Mouse (Mus musculus) megakaryocyte-erythroid progenitor cell, adult 5-6 weeks (primary cell): ENCODE data around the gene Eda2r. TPM values are rescaled to one million over a fixed set of nuclear protein-coding genes. Genes with fewer than 3 reads are reported as not detected.

Source experiments
- ATAC-seq: replicated peaks from 2 replicates; pipeline ENCODE4 v1.8.0; 2016; ENCODE audit warnings: mild to moderate bottlenecking, inconsistent platforms; ENCODE audit not compliant: severe bottlenecking, poor library complexity, low FRiP score, low TSS enrichment
- total RNA-seq, 2 experiments: library from RNA; stranded (forward) in 1 of 2; stranded (reverse) in 1 of 2; fragments of 200-1000, 215-1000 nt in 1 of 2; fragments of >200 nt in 1 of 2; fragmentation: Nextera tagmentation in 1 of 2; gene quantifications; 2 replicates each; pipeline ENCODE4 v1.2.3; 2014 to 2017

Eda2r gene
- total RNA-seq (2014; fragmentation: Nextera tagmentation) (0.26 and 1.4 TPM in 2 replicates), total RNA-seq (2017) (0.56 and 2.7 TPM in 2 replicates)

GRCm38 (mm10) chrX:97377065-97377421 is at the start of gene Eda2r:
Gene Eda2r (minus strand): TSS chrX:97377216.
- ATAC-seq: peak; percentile 100

DNA sequence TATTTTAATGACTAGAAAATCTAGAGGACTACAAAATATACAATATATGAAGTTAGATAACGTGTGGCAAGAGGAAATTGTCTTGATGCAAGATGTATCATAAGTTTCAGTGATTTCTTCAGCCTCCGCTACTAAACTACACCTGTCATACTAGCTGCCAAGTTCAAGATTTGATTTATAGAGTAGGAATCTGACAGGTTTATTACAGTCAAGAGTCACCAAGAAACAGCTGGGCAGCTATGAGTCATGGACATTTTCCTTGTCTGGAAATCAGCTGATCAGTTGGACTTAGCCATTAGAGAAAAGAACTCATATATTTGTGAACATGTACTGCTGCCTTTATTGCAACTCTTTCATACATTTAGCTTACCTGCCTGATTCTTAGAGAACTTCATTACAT is 20.9 kb upstream of the Eda2r start:
- no peak for ATAC-seq

DNA sequence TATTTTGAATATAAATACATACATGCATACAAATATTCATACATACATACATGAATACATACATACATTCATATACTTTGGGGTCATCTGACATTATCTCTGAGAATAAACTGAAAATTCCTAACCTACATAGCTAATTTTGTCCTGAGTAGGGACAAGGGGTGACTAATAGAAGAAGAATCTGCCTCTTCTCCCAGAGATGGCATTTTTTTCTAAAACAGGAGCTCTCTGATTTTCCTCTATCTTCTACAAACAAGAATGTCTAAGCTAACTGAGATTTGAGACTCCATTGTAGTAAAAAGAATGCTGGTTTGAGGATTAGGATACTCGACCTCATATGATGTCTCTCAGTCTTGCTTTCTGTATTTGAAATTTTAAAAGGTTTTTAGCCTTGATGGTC is 1.1 kb upstream of the Eda2r start:
- ATAC-seq: no peak

- ATAC-seq: peak; percentile 75
These were observed 523 bp downstream of the Eda2r start for GRCm38 (mm10) chrX:97376321-97377064.

GRCm38 (mm10) chrX:97372826-97373225 is 4.2 kb downstream of the Eda2r start:
- no peak for ATAC-seq

DNA sequence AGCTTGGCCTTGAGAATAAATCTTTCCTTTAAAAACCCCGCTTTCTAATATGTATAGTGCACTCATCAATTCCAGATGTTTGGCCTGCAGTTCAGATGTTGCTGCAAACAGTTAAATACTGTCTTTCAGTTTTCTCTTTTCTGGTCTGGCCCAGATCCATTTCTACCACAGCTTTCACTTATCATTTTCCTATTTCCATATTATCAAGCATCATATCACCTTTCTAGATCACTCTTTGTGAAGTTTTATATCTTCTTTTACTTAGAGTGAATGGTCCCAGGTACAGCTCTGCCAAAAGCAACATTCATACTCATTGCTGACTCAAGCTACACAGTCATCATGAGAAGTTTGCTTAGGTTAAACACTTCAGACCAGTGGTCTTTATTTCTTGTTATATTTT is 7.8 kb downstream of the Eda2r start:
- ATAC-seq: no peak

GRCm38 (mm10) chrX:97368741-97369140 is 8.3 kb downstream of the Eda2r start:
- no peak for ATAC-seq

DNA sequence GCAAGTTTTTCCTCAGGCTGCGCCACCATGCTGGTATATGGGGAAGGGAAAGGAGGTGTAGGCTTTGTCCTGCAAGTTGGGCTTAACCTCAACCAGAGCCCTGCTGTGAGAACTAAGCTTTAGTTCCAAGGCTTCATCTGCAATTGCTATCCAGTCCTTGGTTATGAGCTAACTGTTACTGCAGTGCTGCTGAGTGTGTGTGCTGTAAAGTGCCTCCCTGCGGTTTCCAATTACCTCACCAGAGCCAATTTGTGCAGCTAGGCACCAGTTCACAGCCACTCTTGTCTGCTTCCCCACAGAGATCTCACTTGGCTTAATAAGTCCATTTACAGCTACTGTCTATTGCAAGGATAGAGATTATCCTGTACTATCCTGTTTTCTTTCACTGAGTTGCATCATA is 16.1 kb downstream of the Eda2r start:
- no peak for ATAC-seq

- no peak for ATAC-seq
These were observed 49.1 kb downstream of the Eda2r start for GRCm38 (mm10) chrX:97327891-97328290.
